Mouse (Mus musculus) E14TG2a.4 (cell line): ENCODE measurements around the gene Bcl7c.

ENCODE experiments used
- CTCF ChIP-seq: conservative IDR thresholded peaks from 2 replicates; pipeline ENCODE4 v1.5.1; 2014; ENCODE audit warnings: low read length
- NANOG ChIP-seq: IDR thresholded peaks from 2 replicates; pipeline ENCODE4 v1.6.1; 2014; ENCODE audit warnings: borderline replicate concordance, low read length, mixed read lengths
- POU5F1 ChIP-seq: IDR thresholded peaks from 2 replicates; pipeline ENCODE4 v1.6.1; 2014; ENCODE audit warnings: low read length, borderline replicate concordance

GRCm38 (mm10) chr7:127689626-127690280, 19.0 kb downstream of the Bcl7c start:
- no peak for TF ChIP-seq CTCF
- TF ChIP-seq POU5F1: no peak
- no peak for TF ChIP-seq NANOG
